Mouse (Mus musculus) brain, embryonic 14.5 days (tissue): Measurements from ENCODE around the gene Smim1. TPM values are rescaled to one million over a fixed set of nuclear protein-coding genes. Genes with fewer than 3 reads are reported as not detected.

Experiments used
- DNase-seq: peaks from one replicate; pipeline ENCODE4 v3.0.0-alpha.2; 2011; ENCODE audit warnings: low read depth
- CTCF ChIP-seq: fragments of 200-500 bp; IDR thresholded peaks from 2 replicates; pipeline ENCODE4 v1.5.1; 2012; ENCODE audit warnings: inconsistent platforms, mild to moderate bottlenecking, moderate library complexity, borderline replicate concordance; ENCODE audit not compliant: insufficient read depth, insufficient read length; ENCODE audit errors: extremely low read depth
- POLR2A ChIP-seq: fragments of 200-500 bp; IDR thresholded peaks from 2 replicates; pipeline ENCODE4 v1.6.1; 2012; ENCODE audit warnings: mild to moderate bottlenecking, inconsistent platforms, borderline replicate concordance; ENCODE audit not compliant: poor library complexity, insufficient read depth, insufficient read length, severe bottlenecking; ENCODE audit errors: extremely low read depth
- polyA plus RNA-seq: library from polyadenylated mRNA; depleted of rRNA; stranded (reverse); fragments of >200 nt; gene quantifications from 2 replicates; pipeline ENCODE4 v1.2.3, GENCODE M21; 2012

Gene Smim1
- polyA plus RNA-seq, 1 experiment: 8.4 TPM

- no peak for DNase-seq
- TF ChIP-seq POLR2A (no peak), CTCF (no peak)
These were observed 13.7 kb downstream of the Smim1 start for GRCm38 (mm10) chr4:154012132-154012882.

GRCm38 (mm10) chr4:154011646-154012089 is 14.4 kb downstream of the Smim1 start, which contains the start of gene Lrrc47:
Gene Lrrc47, plus strand, starts transcription at chr4:154011731.
- TF ChIP-seq POLR2A: peak; percentile 88
- no peak for TF ChIP-seq CTCF
- DNase-seq: peak; percentile 95

GRCm38 (mm10) chr4:154010907-154011645 is 15.0 kb downstream of the Smim1 start:
- DNase-seq: no peak
- TF ChIP-seq POLR2A (no peak), CTCF (no peak)

- no peak for TF ChIP-seq CTCF
- no peak for TF ChIP-seq POLR2A
- no peak for DNase-seq
These were observed 18.3 kb downstream of the Smim1 start for GRCm38 (mm10) chr4:154007759-154008158.

- no peak for TF ChIP-seq POLR2A
- no peak for TF ChIP-seq CTCF
- no peak for DNase-seq
These were observed 19.8 kb downstream of the Smim1 start for GRCm38 (mm10) chr4:154006264-154006663.

- DNase-seq: no peak
These were observed 20.5 kb downstream of the Smim1 start for GRCm38 (mm10) chr4:154005488-154005887.

GRCm38 (mm10) chr4:153993505-153993904 is 32.5 kb downstream of the Smim1 start:
- DNase-seq: no peak
- TF ChIP-seq POLR2A: no peak
- no peak for TF ChIP-seq CTCF

More at GRCm38 (mm10) chr4:154005488-154005887, 20.5 kb downstream of the Smim1 start:
- TF ChIP-seq CTCF (no peak), POLR2A (no peak)

GRCm38 (mm10) chr4:153992715-153993114 is 33.3 kb downstream of the Smim1 start:
- no peak for TF ChIP-seq POLR2A
- no peak for TF ChIP-seq CTCF
- DNase-seq: no peak

- TF ChIP-seq POLR2A (no peak), CTCF (no peak)
- no peak for DNase-seq
These were observed 45.6 kb downstream of the Smim1 start for GRCm38 (mm10) chr4:153980470-153980869.

GRCm38 (mm10) chr4:153979243-153979642 is 46.8 kb downstream of the Smim1 start:
- TF ChIP-seq CTCF (no peak), POLR2A (no peak)

GRCm38 (mm10) chr4:153975768-153976167 is 50.3 kb downstream of the Smim1 start:
- TF ChIP-seq POLR2A: no peak
- no peak for TF ChIP-seq CTCF
- DNase-seq: no peak

More at GRCm38 (mm10) chr4:153979243-153979642, 46.8 kb downstream of the Smim1 start:
- DNase-seq: no peak
